Mouse (Mus musculus) C2C12 (cell line): Measurements from ENCODE around the gene Phf1. TPM values are rescaled to one million over a fixed set of nuclear protein-coding genes. Genes with fewer than 3 reads are reported as not detected.
"Not testable (repeated sequence)": the region's sequence is repeated elsewhere in the genome, so short reads cannot be mapped to it uniquely, and the experiment has no call there.

Experiments
- H3K27me3 ChIP-seq: one replicate; pipeline ENCODE4 v1.6.1; 2011; ENCODE audit not compliant: control insufficient read depth, insufficient read depth, insufficient read length
- H3K36me3 ChIP-seq: one replicate; pipeline ENCODE4 v1.6.1; 2011; ENCODE audit not compliant: control insufficient read depth, insufficient read depth
- H3K4me3 ChIP-seq: one replicate; pipeline ENCODE4 v1.5.1; 2011; ENCODE audit warnings: mild to moderate bottlenecking, control low read depth; ENCODE audit not compliant: poor library complexity, insufficient read depth, severe bottlenecking
- H3K79me2 ChIP-seq: one replicate; pipeline ENCODE4 v1.6.1; 2011; ENCODE audit not compliant: control insufficient read depth, insufficient read depth
- H3K79me3 ChIP-seq: one replicate; pipeline ENCODE4 v1.6.1; 2011; ENCODE audit warnings: low read depth, control low read depth
- H3ac ChIP-seq: one replicate; pipeline ENCODE3; 2011; ENCODE audit warnings: low read depth; ENCODE audit not compliant: control insufficient read depth, insufficient read length
- CEBPB ChIP-seq: IDR thresholded peaks from one replicate; pipeline ENCODE4 v1.6.1; 2011; ENCODE audit warnings: low read depth, mild to moderate bottlenecking, control low read depth, moderate library complexity
- CTCF ChIP-seq: IDR thresholded peaks from one replicate; pipeline ENCODE4 v1.5.1; 2011; ENCODE audit not compliant: control insufficient read depth, insufficient read depth, insufficient read length
- FOSL1 ChIP-seq: IDR thresholded peaks from one replicate; pipeline ENCODE4 v1.8.0; 2011; ENCODE audit warnings: mild to moderate bottlenecking, low read length; ENCODE audit not compliant: poor library complexity, insufficient read depth, severe bottlenecking
- MAX ChIP-seq: IDR thresholded peaks from one replicate; pipeline ENCODE4 v1.6.1; 2011; ENCODE audit warnings: mild to moderate bottlenecking, control low read depth
- MYOD1 ChIP-seq: IDR thresholded peaks from one replicate; pipeline ENCODE4 v1.6.1; 2011; ENCODE audit warnings: low read depth; ENCODE audit not compliant: control insufficient read depth, insufficient read length
- MYOG ChIP-seq: IDR thresholded peaks from one replicate; pipeline ENCODE4 v1.6.1; 2011; ENCODE audit not compliant: control insufficient read depth, insufficient read length; ENCODE audit errors: extremely low read depth
- USF1 ChIP-seq: IDR thresholded peaks from one replicate; pipeline ENCODE4 v1.6.1; 2011; ENCODE audit warnings: low read depth, mild to moderate bottlenecking, control low read depth, moderate library complexity
- polyA plus RNA-seq: library from polyadenylated mRNA; unstranded; fragments of >200 nt; fragmentation: generic; extraction: Trizol; gene quantifications from one replicate; pipeline ENCODE4 v1.2.1, GENCODE M21; 2012; ENCODE audit warnings: missing spikeins

Phf1 gene
- polyA plus RNA-seq, 1 experiment: 7.3 TPM

DNA sequence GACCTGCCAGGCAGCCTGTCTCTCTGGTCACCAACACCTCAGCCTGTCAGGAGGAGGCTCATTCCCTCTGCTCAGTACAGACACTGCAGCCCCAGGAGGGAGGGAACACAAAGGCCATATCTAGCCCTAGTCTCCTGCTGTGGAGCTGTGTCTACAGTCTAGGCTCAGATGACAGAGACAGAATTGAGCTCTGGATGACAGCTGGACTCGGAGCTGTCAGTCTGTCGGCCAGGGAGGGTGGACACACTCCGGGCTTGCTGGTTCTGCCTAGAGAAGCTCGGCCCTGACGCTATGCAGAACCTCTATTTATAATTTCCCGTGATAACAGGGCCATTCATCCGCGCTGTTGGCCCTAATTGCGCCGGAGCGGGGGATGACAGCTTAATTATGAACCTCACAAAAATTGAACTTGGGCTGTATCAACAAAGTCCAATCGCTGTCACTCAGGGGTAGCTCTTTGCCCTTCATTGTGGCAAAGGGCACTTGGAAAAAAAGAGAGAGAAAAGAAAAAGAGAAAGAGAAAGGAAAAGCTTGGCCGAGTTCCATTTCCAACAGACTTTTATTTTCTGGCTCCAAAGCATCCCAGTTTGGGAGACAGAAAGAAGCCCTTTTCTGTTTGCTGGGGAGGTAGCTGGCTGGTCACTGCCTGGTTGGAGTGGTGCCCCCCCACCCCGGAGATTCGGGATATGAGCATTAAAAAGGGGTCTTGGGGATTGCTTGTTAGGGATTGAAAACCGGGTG is 40.0 kb upstream of the Phf1 start:
- no peak for TF ChIP-seq CEBPB
- no peak for TF ChIP-seq FOSL1
- TF ChIP-seq MYOG: no peak
- TF ChIP-seq USF1: no peak
- no peak for TF ChIP-seq MAX
- TF ChIP-seq MYOD1: no peak
- TF ChIP-seq CTCF: no peak
- Histone ChIP-seq H3K79me2 (no peaks in the 10 kb centered on the region), H3K79me3 (no peaks in the 10 kb centered on the region), H3K27me3 (peaks cover 9% of the 10 kb centered on the region), H3K36me3 (no peaks in the 10 kb centered on the region), H3ac (no peak overlapping the region), H3K4me3 (no peak overlapping the region)

DNA sequence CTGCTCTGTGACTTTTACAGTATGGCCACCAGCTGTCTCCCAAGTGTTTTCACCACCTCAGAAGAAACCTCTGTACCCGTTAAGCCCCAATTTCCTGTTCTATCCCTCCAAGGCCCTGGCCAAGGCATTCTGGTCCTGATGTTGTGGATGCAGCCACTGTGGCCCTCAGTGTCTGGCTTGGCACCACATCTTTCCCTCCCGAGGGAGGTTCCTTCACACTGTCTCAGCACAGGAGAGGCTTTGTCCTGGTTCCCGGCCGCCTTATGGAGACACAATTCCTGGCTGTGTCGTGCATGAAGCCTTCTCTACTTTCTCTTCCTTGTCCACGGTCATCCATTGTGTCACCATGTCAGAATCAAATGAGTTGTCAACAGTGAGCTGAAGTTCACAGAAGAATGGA is 39.4 kb upstream of the Phf1 start:
- no peak overlapping the region for H3ac ChIP-seq
- H3K36me3 ChIP-seq: no peaks in the 10 kb centered on the region
- H3K79me3 ChIP-seq: no peaks in the 10 kb centered on the region
- H3K27me3 ChIP-seq: peaks cover 9% of the 10 kb centered on the region
- no peaks in the 10 kb centered on the region for H3K79me2 ChIP-seq
- H3K4me3 ChIP-seq: no peak overlapping the region
- TF ChIP-seq CEBPB (no peak), MAX (no peak), FOSL1 (no peak), MYOD1 (no peak), CTCF (no peak), USF1 (no peak), MYOG (no peak)

DNA sequence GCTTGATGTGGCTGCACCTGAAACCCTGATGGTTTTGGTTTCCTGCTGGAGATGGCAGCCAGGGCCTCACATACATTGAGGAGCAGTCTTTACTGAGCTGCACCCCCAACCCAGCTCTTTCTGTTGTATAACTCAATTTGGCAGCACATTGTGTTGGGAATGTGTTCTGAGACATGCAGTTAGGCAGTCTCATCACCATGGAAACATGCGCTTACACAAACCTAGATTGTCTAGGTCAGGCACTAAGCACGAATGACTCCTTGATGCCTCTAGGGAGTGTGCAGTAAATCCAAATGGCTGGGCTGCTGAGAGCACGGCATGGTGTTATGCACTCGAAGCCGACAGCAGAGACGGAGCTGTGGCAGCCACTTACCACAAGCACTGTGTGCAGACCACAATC is 38.5 kb upstream of the Phf1 start:
- no peak overlapping the region for H3ac ChIP-seq
- H3K79me2 ChIP-seq: no peaks in the 10 kb centered on the region
- TF ChIP-seq MAX (no peak), USF1 (no peak), MYOG (no peak), MYOD1 (no peak), CEBPB (no peak)
- peaks cover 9% of the 10 kb centered on the region for H3K27me3 ChIP-seq
- no peak overlapping the region for H3K4me3 ChIP-seq
- H3K79me3 ChIP-seq: no peaks in the 10 kb centered on the region
- no peaks in the 10 kb centered on the region for H3K36me3 ChIP-seq

DNA sequence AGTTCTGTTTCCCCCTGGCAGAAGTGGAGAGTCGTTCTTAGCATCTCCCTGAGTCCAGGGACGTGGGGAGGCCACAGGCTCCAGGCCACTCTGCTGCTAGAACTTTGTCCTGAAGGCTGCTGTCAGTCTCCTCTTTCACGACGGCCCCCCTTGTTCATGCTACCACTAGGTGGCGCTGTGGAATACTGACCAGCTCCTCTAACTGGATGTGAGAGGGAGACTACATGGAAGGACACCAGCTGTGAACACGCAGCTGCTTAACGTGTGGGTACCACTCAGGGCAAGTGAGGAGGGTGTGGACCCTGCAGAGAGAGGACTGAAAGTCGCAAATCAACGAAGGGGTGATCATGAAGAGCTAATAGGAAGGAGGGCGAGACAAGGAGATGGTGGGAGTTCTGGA is 37.3 kb upstream of the Phf1 start:
- H3K79me2 ChIP-seq: no peaks in the 10 kb centered on the region
- no peak overlapping the region for H3K4me3 ChIP-seq
- no peaks in the 10 kb centered on the region for H3K36me3 ChIP-seq
- TF ChIP-seq MYOG: no peak
- TF ChIP-seq CTCF: peak; percentile 64
- H3K27me3 ChIP-seq: peaks cover 9% of the 10 kb centered on the region
- no peaks in the 10 kb centered on the region for H3K79me3 ChIP-seq
- H3ac ChIP-seq: no peak overlapping the region

DNA sequence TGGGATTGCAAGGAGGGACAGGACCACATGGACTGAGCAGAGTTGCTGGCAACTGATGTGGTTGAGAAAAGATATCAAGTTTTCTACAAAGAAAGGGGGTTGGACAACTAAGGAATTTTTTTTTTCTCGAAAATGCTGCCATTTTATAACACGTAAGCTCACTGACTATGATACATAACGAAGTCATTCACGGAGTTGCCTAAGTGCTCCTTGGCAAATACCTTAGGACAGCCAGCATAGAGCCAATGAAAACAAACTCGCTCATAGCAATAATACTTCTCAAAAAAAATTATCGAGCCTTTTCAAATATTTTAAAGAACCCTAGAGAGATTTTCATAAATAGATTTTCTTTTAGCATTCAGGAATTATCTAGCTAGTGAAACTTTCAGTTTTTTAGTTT is 31.9 kb upstream of the Phf1 start:
- H3K79me2 ChIP-seq: no peaks in the 10 kb centered on the region
- no peaks in the 10 kb centered on the region for H3K36me3 ChIP-seq
- no peak overlapping the region for H3ac ChIP-seq
- H3K4me3 ChIP-seq: no peak overlapping the region
- peaks cover 9% of the 10 kb centered on the region for H3K27me3 ChIP-seq
- TF ChIP-seq MYOD1 (no peak), CEBPB (peak; percentile 30)
- no peaks in the 10 kb centered on the region for H3K79me3 ChIP-seq

DNA sequence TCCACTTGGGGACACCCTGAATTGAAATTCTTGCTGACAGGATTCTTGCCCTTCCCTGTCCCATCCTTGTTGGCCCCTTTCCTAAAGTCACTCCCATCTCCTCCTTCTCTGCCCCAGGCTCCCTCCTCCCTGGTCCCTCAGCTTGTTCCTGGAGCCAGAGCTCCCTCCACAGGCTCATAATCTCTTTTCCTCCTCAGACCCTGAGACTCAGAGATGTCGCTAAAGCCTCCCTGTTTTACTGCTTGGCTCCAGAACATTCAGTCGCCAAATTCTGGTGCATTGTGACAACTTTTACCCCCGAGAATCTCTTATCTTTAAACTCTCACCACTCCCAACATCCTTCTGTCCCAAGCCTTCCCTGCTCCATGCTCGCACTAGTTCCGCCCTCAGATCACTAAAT is 28.5 kb upstream of the Phf1 start:
- H3K4me3 ChIP-seq: no peak overlapping the region
- no peaks in the 10 kb centered on the region for H3K36me3 ChIP-seq
- H3K27me3 ChIP-seq: no peaks in the 10 kb centered on the region
- no peaks in the 10 kb centered on the region for H3K79me3 ChIP-seq
- no peak overlapping the region for H3ac ChIP-seq
- H3K79me2 ChIP-seq: no peaks in the 10 kb centered on the region
- TF ChIP-seq MYOG (no peak), FOSL1 (no peak), MYOD1 (no peak), MAX (no peak)

DNA sequence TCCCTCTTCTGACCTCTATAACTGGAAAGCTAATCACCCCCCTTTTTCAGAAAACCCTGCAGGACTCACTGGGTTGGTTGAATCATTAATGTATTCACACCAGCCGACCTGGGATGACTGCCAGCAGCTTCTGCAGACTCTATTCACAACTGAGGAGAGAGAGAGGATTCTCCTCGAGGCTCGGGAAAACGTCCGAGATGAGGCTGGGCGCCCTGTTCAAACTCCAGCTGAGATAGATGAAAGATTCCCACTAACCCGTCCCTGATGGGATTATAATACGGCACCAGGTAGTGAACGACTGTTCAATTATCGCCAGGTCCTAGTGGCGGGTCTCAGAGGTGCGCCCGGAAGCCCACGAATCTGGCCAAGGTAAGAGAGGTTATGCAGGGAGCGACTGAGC is 25.3 kb upstream of the Phf1 start:
- not testable (repeated sequence) for H3K79me3 ChIP-seq, H3K4me3 ChIP-seq, H3ac ChIP-seq, H3K27me3 ChIP-seq, H3K36me3 ChIP-seq, H3K79me2 ChIP-seq
